ENCODE assay signal across 16 mouse cellular contexts in the genomic region with DNA sequence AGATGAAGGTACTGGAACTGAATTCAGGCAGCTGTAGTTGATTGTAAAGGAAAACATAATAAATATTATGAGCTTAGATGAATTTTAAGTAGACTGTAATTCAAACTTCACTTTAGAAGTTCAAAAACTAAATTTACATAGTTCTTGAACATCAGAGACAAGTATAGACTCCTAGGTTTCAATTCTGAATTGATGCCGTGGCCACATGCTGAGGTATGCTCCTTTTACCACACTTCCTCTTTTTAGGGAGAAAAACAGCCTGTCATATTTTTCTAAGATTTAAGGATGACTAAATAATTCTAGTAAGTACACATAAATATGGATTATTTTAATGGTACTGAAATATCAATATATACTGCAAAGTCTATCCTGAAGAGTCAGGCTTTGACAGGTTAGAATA.
"Had no signal": no experiment of that assay in that cellular context is flagged by ENCODE, and none has a peak within 500 bp of the region (broad histone marks: within the 10 kb centered on the region; RNA-seq: fewer than 3 reads in every experiment).

No protein-coding gene starts in this region.

- H3K27ac ChIP-seq: neural tube, embryonic 13.5 days; neural tube, embryonic 15.5 days; stomach, embryonic 15.5 days; stomach, postnatal 0 days had no signal

- H3K27me3 ChIP-seq: neural tube, embryonic 13.5 days; neural tube, embryonic 15.5 days; stomach, embryonic 15.5 days had no signal

- H3K4me1 ChIP-seq: neural tube, embryonic 13.5 days; neural tube, embryonic 15.5 days; stomach, embryonic 15.5 days had no signal

- H3K4me2 ChIP-seq: neural tube, embryonic 13.5 days; neural tube, embryonic 15.5 days; stomach, embryonic 15.5 days had no signal

- H3K9ac ChIP-seq: neural tube, embryonic 13.5 days; neural tube, embryonic 15.5 days; stomach, embryonic 15.5 days had no signal

- H3K4me3 ChIP-seq: neural tube, embryonic 13.5 days; neural tube, embryonic 15.5 days; stomach, embryonic 15.5 days had no signal

- H3K9me3 ChIP-seq: neural tube, embryonic 13.5 days; neural tube, embryonic 15.5 days; stomach, embryonic 15.5 days had no signal

- DNase-seq: retina, postnatal 1 day; right cerebral cortex, adult 18-20 months; right cerebral cortex, postnatal 14 days; right cerebral cortex, postnatal 25 days; right cerebral cortex, postnatal 4 days; spleen, adult 18-20 months; thymus, adult 18-20 months; thymus, adult 2 months; thymus, postnatal 14 days; thymus, postnatal 25 days; thymus, postnatal 36 days; thymus, postnatal 4 days had no signal

- H3K36me3 ChIP-seq: neural tube, embryonic 13.5 days; neural tube, embryonic 15.5 days; stomach, embryonic 15.5 days had no signal
